Mouse (Mus musculus): ENCODE data around the gene Anxa9. TPM values are rescaled to one million over a fixed set of nuclear protein-coding genes. Genes with fewer than 3 reads are reported as not detected.

Gene Anxa9
- polyA plus RNA-seq, 1 experiment from 2014 or later: 0.47 TPM

- Histone ChIP-seq H3K9ac (peak within 1 kb of the TSS; percentile 94), H3K9me3 (no peaks in the 10 kb centered on the region), H3K4me1 (replicated peaks) (peaks cover 34% of the 10 kb centered on the region), H3K4me2 (peak within 1 kb of the TSS; percentile 97), H3K27ac (replicated peaks) (peak within 1 kb of the TSS; percentile 94), H3K4me3 (peak within 1 kb of the TSS; percentile 91), H3K36me3 (0 out of 2 replicates have a peak, but pooled peaks cover 6% of the 10 kb centered on the region), H3K27me3 (no peaks in the 10 kb centered on the region)
- WGBS: under 1% methylated on average over 53 of the region's 53 CpGs
- ATAC-seq (ENCODE audit: low FRiP score, low read depth): peak; percentile 92
These were observed 25.5 kb downstream of the Anxa9 start, which contains the start of the genes Mindy1 and Prune1 for GRCm38 (mm10) chr3:95281216-95282126. Mindy1 (plus strand) TSS chr3:95281345. Prune1 (minus strand) TSS chr3:95282076.

- H3K27ac ChIP-seq (replicated peaks): peak overlapping the region; percentile 94
- H3K36me3 ChIP-seq: 0 out of 2 replicates have a peak, but pooled peaks cover 6% of the 10 kb centered on the region
- 31% methylated on average over 8 of the region's 8 CpGs for WGBS
- H3K27me3 ChIP-seq: no peaks in the 10 kb centered on the region
- peaks cover 34% of the 10 kb centered on the region for H3K4me1 ChIP-seq (replicated peaks)
- no peaks in the 10 kb centered on the region for H3K9me3 ChIP-seq
- H3K9ac ChIP-seq: peak overlapping the region; percentile 94
- peak overlapping the region; percentile 97 for H3K4me2 ChIP-seq
- ATAC-seq (ENCODE audit: low FRiP score, low read depth): no peak
- peak overlapping the region; percentile 91 for H3K4me3 ChIP-seq
These were observed 26.2 kb downstream of the Anxa9 start for GRCm38 (mm10) chr3:95280747-95281146.

- no peak overlapping the region for H3K27ac ChIP-seq (replicated peaks)
- H3K27me3 ChIP-seq: no peaks in the 10 kb centered on the region
- 83% methylated on average over 1 of the region's 1 CpGs for WGBS
- ATAC-seq (ENCODE audit: low FRiP score, low read depth): no peak
- no peak overlapping the region for H3K4me2 ChIP-seq
- H3K4me1 ChIP-seq (replicated peaks): peaks cover 13% of the 10 kb centered on the region
- H3K36me3 ChIP-seq: 0 out of 2 replicates have a peak, but pooled peaks cover 6% of the 10 kb centered on the region
- H3K9me3 ChIP-seq: no peaks in the 10 kb centered on the region
- no peak overlapping the region for H3K4me3 ChIP-seq
- H3K9ac ChIP-seq: no peak overlapping the region
These were observed 29.8 kb downstream of the Anxa9 start for GRCm38 (mm10) chr3:95277149-95277551.

GRCm38 (mm10) chr3:95276428-95276934 is 30.5 kb downstream of the Anxa9 start:
- Histone ChIP-seq H3K36me3 (0 out of 2 replicates have a peak, but pooled peaks cover 6% of the 10 kb centered on the region), H3K4me1 (replicated peaks) (peaks cover 12% of the 10 kb centered on the region), H3K27ac (replicated peaks) (no peak overlapping the region), H3K4me3 (no peak overlapping the region), H3K9ac (no peak overlapping the region), H3K27me3 (no peaks in the 10 kb centered on the region), H3K4me2 (no peak overlapping the region), H3K9me3 (no peaks in the 10 kb centered on the region)
- no peak for ATAC-seq (ENCODE audit: low FRiP score, low read depth)
- WGBS: 84% methylated on average over 5 of the region's 5 CpGs

GRCm38 (mm10) chr3:95275161-95275560 is 31.8 kb downstream of the Anxa9 start:
- Histone ChIP-seq H3K4me1 (replicated peaks) (peaks cover 7% of the 10 kb centered on the region; the same call in 1 of the 2 replicates), H3K9me3 (no peaks in the 10 kb centered on the region), H3K27me3 (no peaks in the 10 kb centered on the region), H3K4me2 (no peak overlapping the region), H3K27ac (replicated peaks) (no peak overlapping the region), H3K36me3 (0 out of 2 replicates have a peak, but pooled peaks cover 6% of the 10 kb centered on the region), H3K9ac (no peak overlapping the region), H3K4me3 (no peak overlapping the region)
- ATAC-seq (ENCODE audit: low FRiP score, low read depth): no peak
- WGBS: 87% methylated on average over 6 of the region's 6 CpGs

GRCm38 (mm10) chr3:95274453-95274852 is 32.5 kb downstream of the Anxa9 start:
- WGBS: 93% methylated on average over 4 of the region's 4 CpGs
- H3K4me1 ChIP-seq (replicated peaks): peaks cover under 1% of the 10 kb centered on the region; the same call in 1 of the 2 replicates

GRCm38 (mm10) chr3:95273471-95273870 is 33.5 kb downstream of the Anxa9 start:
- Histone ChIP-seq H3K4me3 (no peak overlapping the region), H3K9me3 (no peaks in the 10 kb centered on the region), H3K27me3 (no peaks in the 10 kb centered on the region), H3K4me1 (replicated peaks) (no peaks in the 10 kb centered on the region), H3K27ac (replicated peaks) (no peak overlapping the region), H3K36me3 (peaks cover 15% of the 10 kb centered on the region; the same call in 1 of the 2 replicates), H3K4me2 (no peak overlapping the region), H3K9ac (no peak overlapping the region)
- ATAC-seq (ENCODE audit: low FRiP score, low read depth): 0 out of 2 replicates have a peak, but pooled peaks have one; percentile 20
- 88% methylated on average over 5 of the region's 5 CpGs for WGBS

More at GRCm38 (mm10) chr3:95274453-95274852, 32.5 kb downstream of the Anxa9 start:
- H3K9ac ChIP-seq: no peak overlapping the region
- ATAC-seq (ENCODE audit: low FRiP score, low read depth): no peak
- H3K4me3 ChIP-seq: no peak overlapping the region
- H3K4me2 ChIP-seq: no peak overlapping the region
- no peak overlapping the region for H3K27ac ChIP-seq (replicated peaks)
- H3K27me3 ChIP-seq: no peaks in the 10 kb centered on the region
- H3K36me3 ChIP-seq: peaks cover 7% of the 10 kb centered on the region; the same call in 1 of the 2 replicates
- H3K9me3 ChIP-seq: no peaks in the 10 kb centered on the region

GRCm38 (mm10) chr3:95270766-95271364 is 36.1 kb downstream of the Anxa9 start:
- Histone ChIP-seq H3K9me3 (no peaks in the 10 kb centered on the region), H3K4me2 (no peak overlapping the region), H3K9ac (no peak overlapping the region), H3K27me3 (no peaks in the 10 kb centered on the region), H3K27ac (replicated peaks) (no peak overlapping the region), H3K4me3 (no peak overlapping the region), H3K36me3 (peaks cover 29% of the 10 kb centered on the region), H3K4me1 (replicated peaks) (no peaks in the 10 kb centered on the region)
- WGBS: 89% methylated on average over 12 of the region's 12 CpGs
- no peak for ATAC-seq (ENCODE audit: low FRiP score, low read depth)

- H3K9me3 ChIP-seq: no peaks in the 10 kb centered on the region
- 91% methylated on average over 5 of the region's 5 CpGs for WGBS
- no peaks in the 10 kb centered on the region for H3K27me3 ChIP-seq
- no peak overlapping the region for H3K4me2 ChIP-seq
- no peak overlapping the region for H3K9ac ChIP-seq
- H3K4me1 ChIP-seq (replicated peaks): no peaks in the 10 kb centered on the region
- H3K27ac ChIP-seq (replicated peaks): no peak overlapping the region
- H3K36me3 ChIP-seq: peaks cover 33% of the 10 kb centered on the region
- H3K4me3 ChIP-seq: no peak overlapping the region
- ATAC-seq (ENCODE audit: low FRiP score, low read depth): no peak
These were observed 37.2 kb downstream of the Anxa9 start for GRCm38 (mm10) chr3:95269789-95270188.

- Histone ChIP-seq H3K36me3 (peaks cover 50% of the 10 kb centered on the region), H3K4me2 (no peak overlapping the region), H3K27ac (replicated peaks) (no peak overlapping the region), H3K4me3 (no peak overlapping the region), H3K27me3 (no peaks in the 10 kb centered on the region), H3K9me3 (no peaks in the 10 kb centered on the region), H3K4me1 (replicated peaks) (no peaks in the 10 kb centered on the region), H3K9ac (no peak overlapping the region)
- ATAC-seq (ENCODE audit: low FRiP score, low read depth): no peak
These were observed 39.1 kb downstream of the Anxa9 start for GRCm38 (mm10) chr3:95267855-95268254.

- Histone ChIP-seq H3K9me3 (no peaks in the 10 kb centered on the region), H3K4me1 (replicated peaks) (no peaks in the 10 kb centered on the region), H3K27ac (replicated peaks) (no peak overlapping the region), H3K9ac (no peak overlapping the region), H3K4me3 (no peak overlapping the region), H3K4me2 (no peak overlapping the region), H3K27me3 (no peaks in the 10 kb centered on the region), H3K36me3 (peaks cover 62% of the 10 kb centered on the region)
- ATAC-seq (ENCODE audit: low FRiP score, low read depth): no peak
- 100% methylated on average over 3 of the region's 3 CpGs for WGBS
These were observed 40.9 kb downstream of the Anxa9 start for GRCm38 (mm10) chr3:95266052-95266451.

GRCm38 (mm10) chr3:95264724-95265123 is 42.3 kb downstream of the Anxa9 start:
- Histone ChIP-seq H3K36me3 (peaks cover 71% of the 10 kb centered on the region), H3K4me2 (no peak overlapping the region), H3K27ac (replicated peaks) (no peak overlapping the region), H3K9ac (no peak overlapping the region), H3K4me3 (no peak overlapping the region), H3K4me1 (replicated peaks) (no peaks in the 10 kb centered on the region), H3K9me3 (no peaks in the 10 kb centered on the region), H3K27me3 (no peaks in the 10 kb centered on the region)
- ATAC-seq (ENCODE audit: low FRiP score, low read depth): no peak
- WGBS: 76% methylated on average over 1 of the region's 1 CpGs
